Mouse (Mus musculus): ENCODE measurements at regions not wholly inside any gene's neighbourhood (a gene's known extent, or its start where the extent isn't known, plus 50 kb on each side); places are given as distances from the start of the nearest gene placed in this dataset.

- no peak for TF ChIP-seq CTCF (IDR thresholded peaks at IDR 0.05; ENCODE audit: low read depth)
- TF ChIP-seq EP300 (optimal IDR thresholded peaks at IDR 0.05): no peak
Measured at GRCm38 (mm10) chr11:24829578-24830401, 751.9 kb downstream of the Bcl11a start.

Measured in stomach, postnatal 0 days (tissue).